Mouse (Mus musculus) E14TG2a.4 (cell line): ENCODE measurements around the gene Kng1.
"Not testable (repeated sequence)": the region's sequence is repeated elsewhere in the genome, so short reads cannot be mapped to it uniquely, and the experiment has no call there.

Experiments
- CTCF ChIP-seq: conservative IDR thresholded peaks from 2 replicates; pipeline ENCODE4 v1.5.1; 2014; ENCODE audit warnings: low read length
- POU5F1 ChIP-seq: IDR thresholded peaks from 2 replicates; pipeline ENCODE4 v1.6.1; 2014; ENCODE audit warnings: low read length, borderline replicate concordance

DNA sequence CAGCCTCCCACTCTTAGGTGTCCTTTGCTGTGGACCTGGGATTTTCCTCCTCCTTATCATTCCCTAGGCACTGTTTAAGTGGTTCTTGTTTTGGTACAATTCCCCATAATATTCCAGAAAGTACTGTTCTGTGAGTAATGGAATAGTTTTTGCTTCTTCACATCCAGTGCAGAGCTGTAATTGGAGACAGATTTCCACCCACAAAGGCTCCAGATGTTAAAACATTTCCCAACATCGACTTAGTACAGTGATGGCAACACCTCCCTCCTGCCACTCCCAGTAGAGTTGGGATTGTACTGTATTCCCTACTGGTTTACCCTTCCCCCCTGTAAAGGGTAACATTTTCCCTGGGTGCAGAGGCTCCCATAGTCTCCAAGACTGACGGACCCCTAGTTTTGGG is 43.9 kb upstream of the Kng1 start:
- TF ChIP-seq CTCF, POU5F1: not testable (repeated sequence)
